Mouse (Mus musculus) layer of hippocampus, adult 2 months (tissue): ENCODE data around the gene Diexf. TPM values are rescaled to one million over a fixed set of nuclear protein-coding genes. Genes with fewer than 3 reads are reported as not detected.
A peak's percentile ranks its signal among the peaks of the same experiment; 100 is the strongest.

Source experiments
- DNase-seq, 2 experiments: peaks; one replicate each; pipeline ENCODE4 v3.0.0; 2022; ENCODE audit warnings: low spot score in 2 of 2
- H3K27ac ChIP-seq: fragments of 200-600 bp; 2 replicates; pipeline ENCODE4 v1.8.1; 2022
- H3K4me3 ChIP-seq: fragments of 200-600 bp; 2 replicates; pipeline ENCODE4 v1.8.1; 2022; ENCODE audit warnings: mild to moderate bottlenecking
- CTCF ChIP-seq: fragments of 200-600 bp; conservative IDR thresholded peaks from 2 replicates; pipeline ENCODE4 v1.8.1; 2022; ENCODE audit warnings: antibody characterized with exemption, mild to moderate bottlenecking, moderate library complexity
- total RNA-seq, 2 experiments: library from RNA; stranded (reverse); gene quantifications; 2 replicates each; pipeline ENCODE4 v1.2.3; 2021

Gene Diexf
- total RNA-seq, 2 experiments from 2014 or later: 22.9 to 24.8 TPM

- no peak for TF ChIP-seq CTCF
- DNase-seq: no peak
- Histone ChIP-seq H3K4me3 (no peak overlapping the region), H3K27ac (no peak overlapping the region)
Observed at GRCm38 (mm10) chr1:193131311-193131948, 1.4 kb upstream of the Diexf start.

GRCm38 (mm10) chr1:193130839-193131238, 767 bp upstream of the Diexf start:
- peak overlapping the region; percentile 72 for H3K4me3 ChIP-seq
- DNase-seq: no peak
- H3K27ac ChIP-seq: no peak overlapping the region
- TF ChIP-seq CTCF: no peak

- no peak; the same call in 1 of the 2 replicates for TF ChIP-seq CTCF
- H3K4me3 ChIP-seq: peak overlapping the region; percentile 72
- no peak for DNase-seq
- peak overlapping the region; percentile 81 for H3K27ac ChIP-seq
Observed at GRCm38 (mm10) chr1:193130456-193130825, 369 bp upstream of the Diexf start.

- DNase-seq: no peak
- Histone ChIP-seq H3K27ac (peak overlapping the region; percentile 84), H3K4me3 (peak overlapping the region; percentile 72)
- TF ChIP-seq CTCF: no peak
Observed at GRCm38 (mm10) chr1:193129321-193129720, 751 bp downstream of the Diexf start.

- TF ChIP-seq CTCF: no peak
- Histone ChIP-seq H3K4me3 (no peak overlapping the region), H3K27ac (no peak overlapping the region)
- no peak for DNase-seq
Observed at GRCm38 (mm10) chr1:193128055-193128454, 2.0 kb downstream of the Diexf start.

- Histone ChIP-seq H3K4me3 (no peak overlapping the region), H3K27ac (no peak overlapping the region)
- peak; percentile 73 for TF ChIP-seq CTCF
- DNase-seq: no peak
Observed at GRCm38 (mm10) chr1:193125835-193126234, 4.2 kb downstream of the Diexf start.

- no peak for TF ChIP-seq CTCF
- DNase-seq: no peak
- H3K4me3 ChIP-seq: no peak overlapping the region
- H3K27ac ChIP-seq: no peak overlapping the region
Observed at GRCm38 (mm10) chr1:193123290-193123689, 6.8 kb downstream of the Diexf start.

GRCm38 (mm10) chr1:193122793-193123192, 7.3 kb downstream of the Diexf start:
- Histone ChIP-seq H3K4me3 (no peak overlapping the region), H3K27ac (no peak overlapping the region)
- no peak for TF ChIP-seq CTCF
- no peak for DNase-seq

- Histone ChIP-seq H3K27ac (no peak overlapping the region), H3K4me3 (no peak overlapping the region)
- TF ChIP-seq CTCF: no peak
- DNase-seq: no peak
Observed at GRCm38 (mm10) chr1:193112093-193112492, 18.0 kb downstream of the Diexf start.

GRCm38 (mm10) chr1:193102996-193103395, 27.1 kb downstream of the Diexf start:
- H3K27ac ChIP-seq: no peak overlapping the region; the same call in 1 of the 2 replicates
- no peak overlapping the region for H3K4me3 ChIP-seq
- TF ChIP-seq CTCF: no peak
- no peak for DNase-seq

- no peak for DNase-seq
- no peak for TF ChIP-seq CTCF
- Histone ChIP-seq H3K27ac (peak overlapping the region; percentile 55; the same call in 1 of the 2 replicates), H3K4me3 (no peak overlapping the region)
Observed at GRCm38 (mm10) chr1:193102556-193102955, 27.5 kb downstream of the Diexf start.

- no peak for TF ChIP-seq CTCF
- DNase-seq: peak in 1 of 2 experiments; percentile 43
- peak overlapping the region; percentile 55; the same call in 1 of the 2 replicates for H3K27ac ChIP-seq
- H3K4me3 ChIP-seq: no peak overlapping the region
Observed at GRCm38 (mm10) chr1:193102029-193102428, 28.0 kb downstream of the Diexf start.

- Histone ChIP-seq H3K27ac (no peak overlapping the region), H3K4me3 (no peak overlapping the region)
- DNase-seq: no peak
- no peak for TF ChIP-seq CTCF
Observed at GRCm38 (mm10) chr1:193098946-193099345, 31.1 kb downstream of the Diexf start.

GRCm38 (mm10) chr1:193093596-193093995, 36.5 kb downstream of the Diexf start:
- H3K27ac ChIP-seq: no peak overlapping the region
- H3K4me3 ChIP-seq: no peak overlapping the region
- TF ChIP-seq CTCF: no peak
- DNase-seq: no peak
